Mouse (Mus musculus) forebrain, embryonic 14.5 days (tissue): ENCODE measurements around the gene Car5a. TPM values are rescaled to one million over a fixed set of nuclear protein-coding genes. Genes with fewer than 3 reads are reported as not detected.
A peak's percentile ranks its signal among the peaks of the same experiment; 100 is the strongest.

Experiments used
- ATAC-seq: fragments of 200-750 bp; cut with Nextera tagmentation; 2 replicates; pipeline ENCODE4 v1.8.0; 2017; ENCODE audit warnings: mild to moderate bottlenecking, moderate library complexity
- DNase-seq: peaks from one replicate; pipeline ENCODE4 v3.0.0-alpha.2; 2015; ENCODE audit warnings: low spot score
- H3K27ac ChIP-seq: fragments of 300-500 bp; sonication (generic); 2 replicates; pipeline ENCODE4 v1.5.1; 2014; ENCODE audit warnings: low read depth, mild to moderate bottlenecking, control low read depth, low read length, moderate library complexity
- H3K27me3 ChIP-seq: fragments of 300-500 bp; sonication (generic); replicated peaks from 2 replicates; pipeline ENCODE4 v1.6.1; 2014; ENCODE audit warnings: low read length, control low read depth, mixed read lengths; ENCODE audit not compliant: control insufficient read depth, insufficient read depth
- H3K36me3 ChIP-seq: fragments of 300-500 bp; sonication (generic); 2 replicates; pipeline ENCODE4 v1.6.1; 2014; ENCODE audit warnings: low read length, control low read depth; ENCODE audit not compliant: control insufficient read depth, insufficient read depth
- H3K4me1 ChIP-seq: fragments of 300-500 bp; sonication (generic); 2 replicates; pipeline ENCODE4 v1.6.1; 2014; ENCODE audit warnings: antibody characterized with exemption, low read length, control low read depth; ENCODE audit not compliant: control insufficient read depth, insufficient read depth
- H3K4me2 ChIP-seq: fragments of 300-500 bp; sonication (generic); 2 replicates; pipeline ENCODE4 v1.6.1; 2014; ENCODE audit warnings: mild to moderate bottlenecking, control low read depth, low read length
- H3K4me3 ChIP-seq: fragments of 300-500 bp; sonication (generic); 2 replicates; pipeline ENCODE4 v1.5.1; 2014; ENCODE audit warnings: low read depth, low read length, control low read depth
- H3K9ac ChIP-seq: fragments of 300-500 bp; sonication (generic); 2 replicates; pipeline ENCODE4 v1.6.1; 2014; ENCODE audit warnings: mild to moderate bottlenecking, low read length, control low read depth, moderate library complexity
- H3K9me3 ChIP-seq: fragments of 300-500 bp; sonication (generic); replicated peaks from 2 replicates; pipeline ENCODE4 v1.6.1; 2016; ENCODE audit warnings: low read length, control low read depth, mixed read lengths; ENCODE audit not compliant: control insufficient read depth
- WGBS: fragments of 180-500 bp; shearing (Covaris S2); extraction: QIAGEN DNeasy Blood & Tissue Kit; methylation state at CpG from one replicate; pipeline ENCODE4 v1.1.7; 2014; 5-methylcytosine and 5-hydroxymethylcytosine counted together
- polyA plus RNA-seq: library from polyadenylated mRNA; unstranded; fragments of >200 nt; fragmentation: Nextera tagmentation; extraction: Ambion mirVana; gene quantifications from 2 replicates; pipeline ENCODE4 v1.2.1, GENCODE M21; 2014

The Car5a gene
- polyA plus RNA-seq, 1 experiment from 2014 or later = 0.28 TPM

GRCm38 (mm10) chr8:121946351-121946750 is 1.6 kb upstream of the Car5a start:
- no peak overlapping the region for H3K4me2 ChIP-seq
- no peak overlapping the region for H3K27ac ChIP-seq
- H3K4me1 ChIP-seq = peaks cover 18% of the 10 kb centered on the region
- no peaks in the 10 kb centered on the region for H3K27me3 ChIP-seq
- H3K9ac ChIP-seq = no peak overlapping the region
- WGBS = 88% methylated on average over 7 of the region's 7 CpGs
- H3K4me3 ChIP-seq = no peak overlapping the region
- no peak for ATAC-seq
- no peaks in the 10 kb centered on the region for H3K36me3 ChIP-seq
- no peak for DNase-seq
- H3K9me3 ChIP-seq = no peaks in the 10 kb centered on the region

DNA sequence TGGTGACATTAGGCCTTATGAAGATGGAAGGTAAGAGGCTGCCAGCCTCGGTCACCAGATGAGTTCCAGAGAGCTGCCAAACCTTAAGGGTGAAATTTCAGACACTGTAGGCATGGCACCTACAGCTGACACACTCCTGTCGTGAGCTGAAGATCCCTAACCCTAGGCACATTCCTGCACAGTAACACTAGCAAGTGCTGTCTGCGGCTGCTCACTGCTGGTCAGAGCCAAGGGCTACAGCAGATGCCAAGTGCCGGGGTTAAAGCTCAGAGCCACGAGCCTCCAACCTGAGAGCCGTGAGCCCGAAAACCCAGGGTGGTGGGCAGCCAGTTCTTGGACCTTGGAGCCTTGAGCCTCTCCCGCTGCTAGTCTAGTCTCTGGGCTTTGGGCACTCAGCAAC is 988 bp downstream of the Car5a start:
- WGBS = 78% methylated on average over 8 of the region's 8 CpGs
- Histone ChIP-seq H3K4me3 (no peak overlapping the region), H3K9me3 (no peaks in the 10 kb centered on the region), H3K9ac (no peak overlapping the region), H3K27me3 (no peaks in the 10 kb centered on the region), H3K27ac (no peak overlapping the region), H3K4me1 (peaks cover 14% of the 10 kb centered on the region), H3K36me3 (no peaks in the 10 kb centered on the region), H3K4me2 (no peak overlapping the region)
- DNase-seq (no peak), ATAC-seq (no peak)

GRCm38 (mm10) chr8:121943057-121943540 is 1.6 kb downstream of the Car5a start:
- Histone ChIP-seq H3K4me3 (no peak overlapping the region), H3K27ac (no peak overlapping the region), H3K9me3 (no peaks in the 10 kb centered on the region), H3K4me1 (peaks cover 9% of the 10 kb centered on the region), H3K36me3 (no peaks in the 10 kb centered on the region), H3K9ac (no peak overlapping the region), H3K27me3 (no peaks in the 10 kb centered on the region), H3K4me2 (no peak overlapping the region)
- ATAC-seq = no peak
- DNase-seq = no peak
- 50% methylated on average over 2 of the region's 2 CpGs for WGBS

DNA sequence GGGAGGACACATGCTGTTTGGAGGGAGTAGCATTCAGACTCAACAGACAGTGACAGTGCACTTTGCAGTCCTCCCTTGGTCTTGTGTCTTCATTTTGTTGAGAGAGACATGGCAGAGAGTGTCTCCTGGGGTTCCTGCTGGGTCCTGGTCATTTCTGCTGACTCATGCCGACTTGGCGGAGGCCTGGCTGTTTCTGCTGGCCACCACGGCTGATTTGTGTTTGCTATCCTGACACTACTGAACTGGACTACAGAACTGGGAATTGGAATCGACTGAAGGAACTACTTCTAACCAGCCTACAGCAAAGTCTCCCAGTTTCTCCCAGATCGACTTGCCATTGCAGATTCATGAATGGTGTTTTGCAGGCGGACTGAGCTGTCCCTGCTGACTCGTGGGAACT is 6.0 kb downstream of the Car5a start:
- WGBS = 84% methylated on average over 7 of the region's 7 CpGs
- ATAC-seq (no peak), DNase-seq (no peak)
- no peak overlapping the region for H3K4me2 ChIP-seq
- no peaks in the 10 kb centered on the region for H3K36me3 ChIP-seq
- H3K4me1 ChIP-seq = peaks cover 14% of the 10 kb centered on the region
- no peak overlapping the region for H3K27ac ChIP-seq
- H3K4me3 ChIP-seq = no peak overlapping the region
- H3K9ac ChIP-seq = no peak overlapping the region
- no peaks in the 10 kb centered on the region for H3K9me3 ChIP-seq
- H3K27me3 ChIP-seq = no peaks in the 10 kb centered on the region

- Histone ChIP-seq H3K4me2 (no peak overlapping the region), H3K27ac (peak overlapping the region; percentile 46; the same call in 1 of the 2 replicates), H3K9ac (no peak overlapping the region), H3K4me3 (no peak overlapping the region), H3K27me3 (no peaks in the 10 kb centered on the region), H3K36me3 (no peaks in the 10 kb centered on the region), H3K9me3 (no peaks in the 10 kb centered on the region), H3K4me1 (peaks cover 14% of the 10 kb centered on the region)
- DNase-seq (no peak), ATAC-seq (no peak)
- WGBS = 83% methylated on average over 14 of the region's 14 CpGs
These were observed 8.3 kb downstream of the Car5a start for GRCm38 (mm10) chr8:121936391-121936790.

- Histone ChIP-seq H3K27ac (peak overlapping the region; percentile 84), H3K4me2 (peak overlapping the region; percentile 22; the same call in 1 of the 2 replicates), H3K4me3 (no peak overlapping the region), H3K36me3 (no peaks in the 10 kb centered on the region), H3K4me1 (peaks cover 14% of the 10 kb centered on the region), H3K9me3 (no peaks in the 10 kb centered on the region), H3K27me3 (no peaks in the 10 kb centered on the region), H3K9ac (peak overlapping the region; percentile 29; the same call in 1 of the 2 replicates)
- WGBS = 21% methylated on average over 12 of the region's 12 CpGs
- DNase-seq (peak; percentile 94), ATAC-seq (peak; percentile 87)
These were observed 9.1 kb downstream of the Car5a start for GRCm38 (mm10) chr8:121935341-121936294.

GRCm38 (mm10) chr8:121934923-121935322 is 9.8 kb downstream of the Car5a start:
- Histone ChIP-seq H3K36me3 (no peaks in the 10 kb centered on the region), H3K27me3 (no peaks in the 10 kb centered on the region), H3K9ac (no peak overlapping the region), H3K9me3 (no peaks in the 10 kb centered on the region), H3K4me2 (no peak overlapping the region), H3K4me3 (no peak overlapping the region), H3K4me1 (peaks cover 14% of the 10 kb centered on the region), H3K27ac (peak overlapping the region; percentile 84)
- ATAC-seq (peak; percentile 42; the same call in 1 of the 2 replicates), DNase-seq (no peak)

GRCm38 (mm10) chr8:121934506-121934905 is 10.2 kb downstream of the Car5a start:
- peak overlapping the region; percentile 84 for H3K27ac ChIP-seq
- H3K4me1 ChIP-seq = peaks cover 14% of the 10 kb centered on the region
- no peaks in the 10 kb centered on the region for H3K27me3 ChIP-seq
- no peak overlapping the region for H3K9ac ChIP-seq
- no peak overlapping the region for H3K4me2 ChIP-seq
- no peak for ATAC-seq
- H3K4me3 ChIP-seq = no peak overlapping the region
- peak; percentile 45 for DNase-seq
- 31% methylated on average over 4 of the region's 4 CpGs for WGBS
- H3K9me3 ChIP-seq = no peaks in the 10 kb centered on the region
- no peaks in the 10 kb centered on the region for H3K36me3 ChIP-seq
